Mouse (Mus musculus): ENCODE data around the gene Mrln. TPM values are rescaled to one million over a fixed set of nuclear protein-coding genes. Genes with fewer than 3 reads are reported as not detected.

Mrln gene
- polyA plus RNA-seq, 1 experiment, result not detected

DNA sequence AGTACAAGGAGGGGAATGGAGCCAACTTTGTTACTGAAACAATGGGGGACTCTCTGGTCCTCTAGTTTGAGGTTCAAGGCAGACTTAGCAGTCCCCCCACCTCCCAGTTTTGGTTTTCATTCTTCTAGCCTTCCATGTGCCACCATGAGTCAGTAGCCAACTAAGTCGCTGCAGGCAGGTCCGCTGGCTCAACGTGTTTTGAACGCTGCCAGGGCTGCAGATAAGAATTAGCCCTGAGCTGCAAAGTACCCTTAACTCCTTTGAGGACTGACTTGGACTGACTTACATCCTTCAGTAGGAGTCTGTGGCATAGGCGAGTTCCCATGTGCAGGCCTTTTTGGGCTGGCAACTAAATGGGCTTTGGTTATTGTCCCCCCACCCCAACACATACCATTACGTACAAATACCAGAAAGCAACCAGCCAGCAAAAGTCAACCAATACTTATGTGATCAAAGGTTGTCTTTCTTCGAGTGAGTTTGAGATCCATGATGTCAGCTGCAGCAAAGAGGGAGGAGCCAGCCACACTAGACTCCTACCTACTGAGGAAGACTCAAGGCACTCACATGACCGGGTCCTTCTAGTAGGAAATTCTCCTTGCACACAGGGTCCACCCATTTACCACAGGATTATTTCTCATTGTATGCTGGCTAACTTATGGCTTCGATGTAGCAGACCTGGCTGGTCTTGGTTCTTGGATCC lies 60.0 kb downstream of the Mrln start:
- H3K4me3 ChIP-seq (ENCODE audit: insufficient read depth, low read length), result no peak overlapping the region
- no peak for TF ChIP-seq CTCF (IDR thresholded peaks at IDR 0.05; ENCODE audit: borderline replicate concordance, insufficient read depth, low read length)
- no peak for TF ChIP-seq POLR2A (IDR thresholded peaks at IDR 0.05; ENCODE audit: low read depth, low read length)
- H3K27ac ChIP-seq (ENCODE audit: insufficient read depth, low read length), result no peak overlapping the region
- 0 out of 2 replicates have a peak, but pooled peaks cover 2% of the 10 kb centered on the region for H3K4me1 ChIP-seq (ENCODE audit: control insufficient read depth, insufficient read depth, low read length)

- no peak overlapping the region for H3K27ac ChIP-seq (ENCODE audit: insufficient read depth, low read length)
- H3K4me3 ChIP-seq (ENCODE audit: insufficient read depth, low read length), result no peak overlapping the region
- 0 out of 2 replicates have a peak, but pooled peaks cover 2% of the 10 kb centered on the region for H3K4me1 ChIP-seq (ENCODE audit: control insufficient read depth, insufficient read depth, low read length)
- TF ChIP-seq CTCF (IDR thresholded peaks at IDR 0.05; ENCODE audit: borderline replicate concordance, insufficient read depth, low read length), result no peak
- no peak for TF ChIP-seq POLR2A (IDR thresholded peaks at IDR 0.05; ENCODE audit: low read depth, low read length)
These were observed 62.0 kb downstream of the Mrln start for GRCm38 (mm10) chr10:70266501-70266900.

DNA sequence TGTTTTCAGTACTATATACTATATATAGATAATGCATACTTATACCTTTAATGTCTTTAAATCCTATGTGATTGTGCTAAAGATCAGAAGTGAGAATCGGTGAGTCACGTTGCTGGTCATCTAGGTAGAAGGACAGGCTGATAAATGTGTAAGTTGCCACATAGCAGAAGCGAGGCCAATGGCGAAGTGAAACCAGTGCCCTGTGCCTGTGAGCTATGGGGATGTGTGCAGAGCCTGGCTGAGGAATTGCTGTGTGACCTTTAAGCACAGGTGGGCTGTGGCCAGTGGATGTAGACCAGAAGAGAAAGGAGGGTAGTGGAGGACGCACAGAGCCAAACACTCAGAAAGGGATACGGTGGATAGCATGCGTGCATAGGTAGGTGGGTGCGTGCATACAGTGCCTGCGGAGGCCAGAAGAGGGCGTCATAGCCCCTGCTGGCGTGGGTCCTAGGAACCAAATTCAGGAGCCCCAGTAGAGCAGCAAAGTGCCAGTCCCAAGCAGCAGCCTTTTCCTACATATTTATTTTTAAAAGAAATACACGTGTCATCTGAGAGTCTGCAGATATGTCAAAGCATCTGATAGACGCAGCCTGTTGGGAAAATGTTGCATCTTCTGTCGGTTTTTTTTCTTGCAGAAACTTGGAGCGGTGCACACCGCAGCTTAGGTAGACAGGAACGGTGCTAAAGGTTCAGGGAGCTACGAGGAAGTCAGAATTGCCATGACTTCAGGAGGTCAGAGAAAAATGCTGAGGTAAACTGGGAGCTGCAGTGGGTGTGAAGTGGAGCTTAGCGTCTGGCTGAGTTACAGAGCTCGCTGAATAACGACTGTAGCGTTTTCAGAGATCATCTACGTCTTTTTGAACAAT lies 64.3 kb downstream of the Mrln start:
- TF ChIP-seq CTCF (IDR thresholded peaks at IDR 0.05; ENCODE audit: borderline replicate concordance, insufficient read depth, low read length), result no peak
- no peak for TF ChIP-seq POLR2A (IDR thresholded peaks at IDR 0.05; ENCODE audit: low read depth, low read length)
- Histone ChIP-seq H3K4me3 (ENCODE audit: insufficient read depth, low read length) (no peak overlapping the region), H3K27ac (ENCODE audit: insufficient read depth, low read length) (no peak overlapping the region), H3K4me1 (ENCODE audit: control insufficient read depth, insufficient read depth, low read length) (0 out of 2 replicates have a peak, but pooled peaks cover 2% of the 10 kb centered on the region)

Other genes starting within 250 kb of the Mrln start
- 68.8 and 74.6 TPM in 2 replicates for gene Ccdc6, start 107.5 kb upstream of the Mrln start, polyA plus RNA-seq (2011; ENCODE audit: insufficient read length, low read depth, missing spikeins)
- gene Slc16a9, start 40.4 kb downstream of the Mrln start, polyA plus RNA-seq (2011; ENCODE audit: insufficient read length, low read depth, missing spikeins), result 1.0 and 2.0 TPM in 2 replicates
- 12.8 and 15.9 TPM in 2 replicates for gene Fam13c, start 235.8 kb downstream of the Mrln start, polyA plus RNA-seq (2011; ENCODE audit: insufficient read length, low read depth, missing spikeins)